Mouse (Mus musculus): Measurements from ENCODE around the gene Rab30.
"Not testable (repeated sequence)": the region's sequence is repeated elsewhere in the genome, so short reads cannot be mapped to it uniquely, and the experiment has no call there.

The Rab30 gene

GRCm38 (mm10) chr7:92750395-92750794 lies 9.0 kb downstream of the Rab30 start:
- no peak for DNase-seq (ENCODE audit: low read depth, low spot score)

GRCm38 (mm10) chr7:92758067-92758466 lies 16.7 kb downstream of the Rab30 start:
- no peak for DNase-seq (ENCODE audit: low read depth, low spot score)

- DNase-seq (ENCODE audit: low read depth, low spot score): no peak
These were observed 19.2 kb downstream of the Rab30 start for GRCm38 (mm10) chr7:92760651-92761050.

GRCm38 (mm10) chr7:92761161-92761560 lies 19.8 kb downstream of the Rab30 start:
- DNase-seq (ENCODE audit: low read depth, low spot score): no peak

- DNase-seq (ENCODE audit: low read depth, low spot score): no peak
These were observed 24.0 kb downstream of the Rab30 start for GRCm38 (mm10) chr7:92765426-92765825.

GRCm38 (mm10) chr7:92766096-92767090 lies 25.0 kb downstream of the Rab30 start:
- no peak for DNase-seq (ENCODE audit: low read depth, low spot score)

- not testable (repeated sequence) for DNase-seq (ENCODE audit: low read depth, low spot score)
These were observed 26.7 kb downstream of the Rab30 start for GRCm38 (mm10) chr7:92768116-92768515.

- no peak for DNase-seq (ENCODE audit: low read depth, low spot score)
These were observed 27.5 kb downstream of the Rab30 start for GRCm38 (mm10) chr7:92768859-92769258.

GRCm38 (mm10) chr7:92773006-92773405 lies 31.6 kb downstream of the Rab30 start:
- no peak for DNase-seq (ENCODE audit: low read depth, low spot score)

GRCm38 (mm10) chr7:92773596-92773995 lies 32.2 kb downstream of the Rab30 start:
- no peak for DNase-seq (ENCODE audit: low read depth, low spot score)

GRCm38 (mm10) chr7:92774741-92775140 lies 33.3 kb downstream of the Rab30 start:
- DNase-seq (ENCODE audit: low read depth, low spot score): no peak

- no peak for DNase-seq (ENCODE audit: low read depth, low spot score)
These were observed 34.3 kb downstream of the Rab30 start for GRCm38 (mm10) chr7:92775703-92776102.

GRCm38 (mm10) chr7:92776647-92777046 lies 35.2 kb downstream of the Rab30 start:
- DNase-seq (ENCODE audit: low read depth, low spot score): no peak

- no peak for DNase-seq (ENCODE audit: low read depth, low spot score)
These were observed 35.9 kb downstream of the Rab30 start for GRCm38 (mm10) chr7:92777108-92777973.

GRCm38 (mm10) chr7:92779058-92779457 lies 37.7 kb downstream of the Rab30 start:
- no peak for DNase-seq (ENCODE audit: low read depth, low spot score)

GRCm38 (mm10) chr7:92781361-92781760 lies 40.0 kb downstream of the Rab30 start:
- no peak for DNase-seq (ENCODE audit: low read depth, low spot score)

- no peak for DNase-seq (ENCODE audit: low read depth, low spot score)
These were observed 40.5 kb downstream of the Rab30 start for GRCm38 (mm10) chr7:92781948-92782347.

GRCm38 (mm10) chr7:92782511-92782910 lies 41.1 kb downstream of the Rab30 start:
- no peak for DNase-seq (ENCODE audit: low read depth, low spot score)

- DNase-seq (ENCODE audit: low read depth, low spot score): no peak
These were observed 41.9 kb downstream of the Rab30 start for GRCm38 (mm10) chr7:92783166-92783806.

GRCm38 (mm10) chr7:92783914-92784313 lies 42.5 kb downstream of the Rab30 start:
- no peak for DNase-seq (ENCODE audit: low read depth, low spot score)

GRCm38 (mm10) chr7:92795749-92796148 lies 54.3 kb downstream of the Rab30 start:
- no peak for DNase-seq (ENCODE audit: low read depth, low spot score)

- DNase-seq (ENCODE audit: low read depth, low spot score): no peak
These were observed 55.4 kb downstream of the Rab30 start for GRCm38 (mm10) chr7:92796813-92797212.
